Mouse (Mus musculus) adrenal gland, adult 10 weeks (tissue): ENCODE measurements around the gene Cc2d1b. TPM values are rescaled to one million over a fixed set of nuclear protein-coding genes. Genes with fewer than 3 reads are reported as not detected.

Experiments
- polyA plus RNA-seq: library from polyadenylated mRNA; stranded (reverse); fragments of 350-450 nt; fragmentation: Illumina TruSeq; extraction: RNeasy Lipid Tissue Mini Kit (QIAGEN cat#74804); gene quantifications from one replicate; pipeline ENCODE4 v1.2.3, GENCODE M21; 2014; ENCODE audit warnings: low read depth, low replicate concordance

Cc2d1b gene
- polyA plus RNA-seq, result 95.9 TPM

DNA sequence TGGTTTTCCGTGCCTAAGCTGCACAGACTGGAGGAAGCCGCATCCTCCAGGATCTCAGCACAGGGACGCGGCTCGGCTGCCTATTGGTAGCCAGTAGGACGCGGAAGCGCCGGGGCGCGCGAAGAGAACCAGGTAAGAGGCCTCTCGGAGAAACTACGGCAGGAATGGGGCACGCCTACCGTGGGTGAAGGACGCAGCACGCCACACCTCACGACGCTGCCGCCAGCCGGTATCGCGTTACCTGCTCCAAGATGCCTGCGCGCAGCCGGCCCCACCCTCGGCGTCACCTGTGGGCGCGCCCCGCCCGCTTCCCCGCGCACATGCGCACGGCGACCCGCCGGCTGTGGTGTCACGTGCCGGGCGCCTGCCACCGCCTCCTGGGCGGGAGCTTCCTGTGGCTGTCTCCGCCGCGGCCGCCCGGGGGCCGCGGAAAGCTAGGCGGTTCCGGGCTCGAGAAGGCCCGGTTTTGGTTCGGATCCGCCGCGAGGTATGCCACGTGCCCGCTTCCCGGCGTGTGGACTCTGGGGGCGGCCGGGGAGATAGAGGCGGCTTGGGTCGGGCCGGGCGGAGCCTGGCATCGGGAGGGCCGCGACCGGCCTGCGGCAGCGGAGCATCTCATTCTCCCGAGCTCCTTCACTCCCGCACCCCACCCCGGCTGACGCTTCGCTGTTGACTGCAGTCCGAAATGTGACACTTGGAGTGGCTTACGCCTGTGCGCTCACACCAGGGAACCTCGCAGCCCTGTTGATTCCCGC is at the start of gene Cc2d1b:
Cc2d1b (plus strand) TSS at position 354 of the 755 bp plus-strand sequence.

DNA sequence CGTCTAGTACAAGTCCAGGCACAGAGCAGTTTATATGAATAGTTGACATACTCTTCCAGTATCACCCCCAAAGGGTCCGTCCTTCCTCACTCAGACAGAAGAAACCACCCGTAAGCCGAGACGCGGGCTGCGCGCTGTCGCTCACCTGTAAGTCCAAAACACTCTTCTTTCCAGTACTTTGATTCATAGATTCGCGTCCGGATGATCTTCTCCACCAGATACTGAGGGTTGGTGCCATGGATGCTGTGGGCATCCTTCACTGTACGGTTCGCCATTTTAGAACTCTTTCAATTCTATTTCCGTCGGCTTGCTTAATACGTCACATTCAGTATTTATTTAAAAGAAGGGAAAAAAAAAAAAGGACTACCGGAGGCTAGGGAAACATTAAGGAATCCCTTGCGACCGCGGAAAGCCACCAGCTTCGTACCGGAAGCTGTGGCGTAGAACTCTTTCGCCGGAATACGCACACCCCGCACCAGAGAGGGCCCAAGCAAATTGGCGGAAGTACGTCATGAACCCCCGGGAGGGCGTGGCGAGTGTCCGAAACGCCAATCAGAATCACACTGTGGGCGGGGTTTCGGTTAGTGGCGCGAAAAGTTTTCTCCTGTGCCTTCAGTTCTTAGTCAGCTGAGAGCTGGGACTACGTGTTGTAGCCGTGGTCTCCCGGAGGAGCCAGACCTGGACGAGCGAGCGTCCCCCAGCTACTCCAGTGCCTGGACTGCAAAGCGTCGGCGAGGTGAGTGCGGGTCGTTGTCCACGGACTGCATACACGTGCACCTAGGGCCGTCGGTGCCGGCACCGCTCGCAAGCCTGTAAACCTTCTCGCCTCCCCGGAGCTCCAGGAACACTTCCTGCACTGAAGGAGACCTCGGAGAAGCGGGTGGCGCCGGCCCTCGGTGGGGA is 40.6 kb upstream of the Cc2d1b start, which contains the start of the genes Prpf38a and Orc1:
Prpf38a (minus strand) TSS at position 497 of the 903 bp plus-strand sequence.
Orc1 (plus strand) TSS at position 584 of the 903 bp plus-strand sequence.

Other genes with a start within 250 kb of the Cc2d1b start
- not detected for gene Shisal2a, start 236.6 kb upstream of the Cc2d1b start, polyA plus RNA-seq
- gene Gpx7, start 213.0 kb upstream of the Cc2d1b start, polyA plus RNA-seq, result 1.9 TPM
- gene Tut4, start 160.5 kb upstream of the Cc2d1b start, polyA plus RNA-seq, result 89.1 TPM
- 50.7 TPM for gene Prpf38a, start 40.6 kb upstream of the Cc2d1b start, polyA plus RNA-seq
- 0.64 TPM for gene Orc1, start 40.5 kb upstream of the Cc2d1b start, polyA plus RNA-seq
- gene 3110021N24Rik, start 99.7 kb downstream of the Cc2d1b start, polyA plus RNA-seq, result 1.0 TPM
- gene Zfyve9, start 160.9 kb downstream of the Cc2d1b start, polyA plus RNA-seq, result 67.9 TPM
- gene Btf3l4, start 213.7 kb downstream of the Cc2d1b start, polyA plus RNA-seq, result 372 TPM
- gene Txndc12, start 214.7 kb downstream of the Cc2d1b start, polyA plus RNA-seq, result 66.2 TPM
- 26.3 TPM for gene Kti12, start 227.8 kb downstream of the Cc2d1b start, polyA plus RNA-seq
- not detected for gene A730015C16Rik, start 228.7 kb downstream of the Cc2d1b start, polyA plus RNA-seq